Mouse (Mus musculus) ES-E14 (cell line): ENCODE measurements around the gene Calm2.

Experiments
- CHD2 ChIP-seq: IDR thresholded peaks from 2 replicates; pipeline ENCODE4 v1.6.1; 2014; ENCODE audit warnings: mild to moderate bottlenecking, low read depth, low read length, inconsistent platforms
- MAFK ChIP-seq: IDR thresholded peaks from 2 replicates; pipeline ENCODE4 v1.6.1; 2014; ENCODE audit warnings: mild to moderate bottlenecking, low read depth, low read length, inconsistent platforms; ENCODE audit not compliant: insufficient read depth
- ZC3H11A ChIP-seq: IDR thresholded peaks from 2 replicates; pipeline ENCODE4 v1.6.1; 2012; ENCODE audit warnings: low read depth, mild to moderate bottlenecking, inconsistent platforms, low read length, borderline replicate concordance
- ZNF384 ChIP-seq: IDR thresholded peaks from 2 replicates; pipeline ENCODE4 v1.6.1; 2012; ENCODE audit warnings: low read depth, low read length, inconsistent platforms

- TF ChIP-seq CHD2 (no peak), MAFK (no peak), ZNF384 (no peak), ZC3H11A (no peak)
Measured at GRCm38 (mm10) chr17:87470282-87470681, 23.5 kb upstream of the Calm2 start.
